8 mouse cellular contexts compared by ENCODE assay signal in genomic region chr9:78395630-78396351, GRCm38 (mm10). TPM values are rescaled to one million over a fixed set of nuclear protein-coding genes. Genes with fewer than 3 reads are reported as not detected.
DNase-seq lines count a peak whose midpoint lies in the region; ATAC-seq and TF ChIP-seq lines count a peak whose summit lies in the region.

Gene Ddx43 (plus strand): TSS chr9:78395777.

- peak; percentile 75 for ATAC-seq in inflammation-experienced regulatory T-cells, adult 6 months
- peak; percentile 84 for ATAC-seq in limb, embryonic 12.5 days (ENCODE audit: insufficient number of reproducible peaks, insufficient read depth, low FRiP score, low TSS enrichment, low read depth)
- peak; percentile 94 for ATAC-seq in midbrain, embryonic 12.5 days (ENCODE audit: low FRiP score, low read depth)

- H3K4me3 ChIP-seq in ES-Bruce4 (ENCODE audit: low read depth, low read length): peak within 1 kb of the TSS; percentile 69
- peak within 1 kb of the TSS; percentile 43 for H3K4me3 ChIP-seq in limb, embryonic 12.5 days (replicated peaks)
- peak within 1 kb of the TSS; percentile 45 for H3K4me3 ChIP-seq in midbrain, embryonic 12.5 days

- H3K4me1 ChIP-seq in ES-Bruce4 (ENCODE audit: control insufficient read depth, insufficient read depth, low read length): no peaks in the 10 kb centered on the region
- peaks cover 4% of the 10 kb centered on the region; the same call in 1 of the 2 replicates for H3K4me1 ChIP-seq in limb, embryonic 12.5 days (replicated peaks)
- peaks cover 8% of the 10 kb centered on the region for H3K4me1 ChIP-seq in midbrain, embryonic 12.5 days

- peak; percentile 48 for DNase-seq in brain, adult 2 months (ENCODE audit: low read depth, low spot score)
- DNase-seq in gastrocnemius, postnatal 25 days: peak; percentile 28
- DNase-seq in spleen, adult 18-20 months: peak; percentile 12 to 24
- DNase-seq in c-Kit-positive CD71-positive TER-119-positive erythroid progenitor cells, embryonic 14.5 days (ENCODE audit: low spot score): no peak

- H3K27me3 ChIP-seq in ES-Bruce4 (ENCODE audit: control insufficient read depth, insufficient read depth, low read length, poor library complexity, severe bottlenecking): peaks cover 5% of the 10 kb centered on the region; the same call in 1 of the 2 replicates
- H3K27me3 ChIP-seq in limb, embryonic 12.5 days: peaks cover 78% of the 10 kb centered on the region
- H3K27me3 ChIP-seq in midbrain, embryonic 12.5 days: peaks cover 68% of the 10 kb centered on the region

- TF ChIP-seq CTCF in ES-Bruce4 (IDR thresholded peaks at IDR 0.05; ENCODE audit: low read depth, low read length): no peak

- H3K36me3 ChIP-seq in ES-Bruce4 (ENCODE audit: control insufficient read depth, insufficient read depth, low read length, poor library complexity, severe bottlenecking): peaks cover 3% of the 10 kb centered on the region; the same call in 1 of the 2 replicates
- H3K36me3 ChIP-seq in limb, embryonic 12.5 days: no peaks in the 10 kb centered on the region
- H3K36me3 ChIP-seq in midbrain, embryonic 12.5 days: no peaks in the 10 kb centered on the region

- no peak for TF ChIP-seq POLR2A in ES-Bruce4 (IDR thresholded peaks at IDR 0.05; ENCODE audit: insufficient read depth, low read length)

- peak within 1 kb of the TSS; percentile 71 for H3K9ac ChIP-seq in ES-Bruce4 (ENCODE audit: low read depth, poor library complexity, severe bottlenecking)
- peak within 1 kb of the TSS; percentile 47; the same call in 1 of the 2 replicates for H3K9ac ChIP-seq in limb, embryonic 12.5 days (replicated peaks)
- no peak within 1 kb of the TSS for H3K9ac ChIP-seq in midbrain, embryonic 12.5 days (replicated peaks)

- peak within 1 kb of the TSS; percentile 61 for H3K4me2 ChIP-seq in limb, embryonic 12.5 days
- peak within 1 kb of the TSS; percentile 54 for H3K4me2 ChIP-seq in midbrain, embryonic 12.5 days (replicated peaks)

- 3% methylated on average over 93 of the region's 93 CpGs for WGBS in limb, embryonic 12.5 days
- 5% methylated on average over 90 of the region's 93 CpGs for WGBS in midbrain, embryonic 12.5 days

- TF ChIP-seq EP300 in ES-Bruce4 (IDR thresholded peaks at IDR 0.05; ENCODE audit: insufficient read depth, low read depth, low read length): no peak

- no peaks in the 10 kb centered on the region for H3K9me3 ChIP-seq in ES-Bruce4 (replicated peaks; ENCODE audit: control insufficient read depth, insufficient read depth, low read length, poor library complexity, severe bottlenecking)
- no peaks in the 10 kb centered on the region for H3K9me3 ChIP-seq in limb, embryonic 12.5 days
- H3K9me3 ChIP-seq in midbrain, embryonic 12.5 days: no peaks in the 10 kb centered on the region

- no peak within 1 kb of the TSS for H3K27ac ChIP-seq in ES-Bruce4 (ENCODE audit: insufficient read depth, low read length)
- H3K27ac ChIP-seq in limb, embryonic 12.5 days: no peak within 1 kb of the TSS
- H3K27ac ChIP-seq in midbrain, embryonic 12.5 days (replicated peaks): no peak within 1 kb of the TSS

RNA-seq across cellular contexts. Expression of gene Ddx43, which starts in this region (rescaled TPM):
- polyA plus RNA-seq in ES-Bruce4 (2011; ENCODE audit: insufficient read depth, insufficient read length, low read depth, missing spikeins): 2.8 and 4.9 TPM in 2 replicates
- total RNA-seq in gastrocnemius, postnatal 25 days (2021): not detected
- 1 to 10 TPM; 1.8 to 5.2 (median 3.1) TPM for polyA plus RNA-seq in inflammation-experienced regulatory T-cells, adult 6 months (2017; shearing (Covaris generic))
- polyA plus RNA-seq in limb, embryonic 12.5 days (2016; fragmentation: Nextera tagmentation; extraction: Ambion mirVana): 0.30 and 0.54 TPM in 2 replicates
- 0.15 and 0.17 TPM in 2 replicates for polyA plus RNA-seq in midbrain, embryonic 12.5 days (2016; fragmentation: Nextera tagmentation; extraction: Ambion mirVana)

Comparison
In these comparisons a context has a peak if more than half of its experiments do, and no peak if none do; other contexts are left out.
1. Peak in DNase-seq in gastrocnemius, postnatal 25 days; RNA of the gene not detected or under 1 TPM.
2. Peak in ATAC-seq, H3K4me3 ChIP-seq, H3K9ac ChIP-seq and H3K4me2 ChIP-seq in limb, embryonic 12.5 days; RNA of the gene not detected or under 1 TPM.
3. Peak in ATAC-seq, H3K4me3 ChIP-seq and H3K4me2 ChIP-seq in midbrain, embryonic 12.5 days; RNA of the gene not detected or under 1 TPM.